Mouse (Mus musculus): ENCODE results near the gene Uxs1. TPM values are rescaled to one million over a fixed set of nuclear protein-coding genes. Genes with fewer than 3 reads are reported as not detected.

Uxs1 gene
- polyA plus RNA-seq (2015; fragmentation: Nextera tagmentation; extraction: Ambion mirVana), result 45.2 and 53.1 TPM in 2 replicates

GRCm38 (mm10) chr1:43827763-43828194 lies at the start of gene Uxs1:
Gene Uxs1 (minus strand): TSS chr1:43827800.

GRCm38 (mm10) chr1:43730491-43730924 lies 97.1 kb downstream of the Uxs1 start, which contains the start of gene 1500015O10Rik:
Gene 1500015O10Rik (plus strand): TSS chr1:43730602.

Other genes starting within 250 kb of the Uxs1 start
- 72.5 and 80.8 TPM in 2 replicates for gene 1500015O10Rik, start 97.2 kb downstream of the Uxs1 start, polyA plus RNA-seq (2015; fragmentation: Nextera tagmentation; extraction: Ambion mirVana)
- 29.4 and 37.0 TPM in 2 replicates for gene Tpp2, start 105.8 kb upstream of the Uxs1 start, polyA plus RNA-seq (2015; fragmentation: Nextera tagmentation; extraction: Ambion mirVana)
- gene Mettl21c, start 192.2 kb upstream of the Uxs1 start, polyA plus RNA-seq (2015; fragmentation: Nextera tagmentation; extraction: Ambion mirVana), result 0.21 and 0.28 TPM in 2 replicates
- gene Gm8251, start 234.1 kb upstream of the Uxs1 start, polyA plus RNA-seq (2015; fragmentation: Nextera tagmentation; extraction: Ambion mirVana), result not detected in 2 replicates